ENCODE assay signal across 20 mouse cellular contexts in genomic region chr13:80952851-80953250, GRCm38 (mm10).
DNase-seq lines count a peak whose midpoint lies in the region; ATAC-seq and TF ChIP-seq lines count a peak whose summit lies in the region.
"Had no signal": no experiment of that assay in that cellular context is flagged by ENCODE, and none has a peak within 500 bp of the region (broad histone marks: within the 10 kb centered on the region; RNA-seq: fewer than 3 reads in every experiment).

No protein-coding gene starts in this region.

- peak; percentile 85 for DNase-seq in midbrain, embryonic 11.5 days (ENCODE audit: low spot score, missing footprints)
- DNase-seq in midbrain, postnatal 0 days (ENCODE audit: low spot score) = no peak
- DNase-seq in CH12.LX (ENCODE audit: extremely low read depth) = peak; percentile 62
- DNase-seq in spleen, postnatal 36 days (ENCODE audit: low spot score in 2 of 2) = peak; percentile 56 to 63
- no peak for DNase-seq in right cerebral cortex, postnatal 4 days
- no peak for DNase-seq in cerebellum, postnatal 10 days
- DNase-seq: cerebellum, adult 8-10 months; heart, postnatal 10 days; kidney, adult 8-10 months; kidney, postnatal 25 days; thymus, postnatal 14 days had no signal

- H3K9me3 ChIP-seq in midbrain, embryonic 11.5 days (ENCODE audit: control insufficient read depth, low read length) = no peaks in the 10 kb centered on the region
- H3K9me3 ChIP-seq in midbrain, postnatal 0 days (ENCODE audit: low read length) = no peaks in the 10 kb centered on the region
- H3K9me3 ChIP-seq in CH12.LX (replicated peaks; ENCODE audit: low read length) = no peaks in the 10 kb centered on the region
- H3K9me3 ChIP-seq: embryonic facial prominence, embryonic 12.5 days; hindbrain, embryonic 12.5 days; lung, embryonic 15.5 days; neural tube, embryonic 12.5 days had no signal

- dilution Hi-C loops in CH12.LX (cut with MboI; ENCODE audit: extremely low pct_ligation_motif_present, extremely low pct_unique_long_range_greater_than_20kb, low sequenced_read_pairs) = no loop called here

- ATAC-seq in midbrain, embryonic 11.5 days (ENCODE audit: low FRiP score) = no peak
- ATAC-seq in midbrain, postnatal 0 days (ENCODE audit: low FRiP score) = no peak
- peak; percentile 67 for ATAC-seq in granulocyte monocyte progenitor cell, adult 5-6 weeks (replicated peaks; ENCODE audit: poor library complexity, severe bottlenecking)
- ATAC-seq: forebrain, embryonic 14.5 days had no signal

- H3K36me3 ChIP-seq in midbrain, embryonic 11.5 days (ENCODE audit: control insufficient read depth, insufficient read depth, low read length) = no peaks in the 10 kb centered on the region
- H3K36me3 ChIP-seq in midbrain, postnatal 0 days (ENCODE audit: insufficient read depth, low read length) = no peaks in the 10 kb centered on the region
- no peaks in the 10 kb centered on the region for H3K36me3 ChIP-seq in CH12.LX (replicated peaks in 1 of 2; ENCODE audit: control insufficient read depth in 1 of 2, insufficient read depth in 1 of 2, low read length in 1 of 2)
- H3K36me3 ChIP-seq: embryonic facial prominence, embryonic 12.5 days; hindbrain, embryonic 12.5 days; lung, embryonic 15.5 days; neural tube, embryonic 12.5 days had no signal

- no peak overlapping the region for H3K4me2 ChIP-seq in midbrain, embryonic 11.5 days
- H3K4me2 ChIP-seq in midbrain, postnatal 0 days (ENCODE audit: low read depth, low read length, poor library complexity, severe bottlenecking) = no peak overlapping the region
- no peak overlapping the region for H3K4me2 ChIP-seq in CH12.LX (ENCODE audit: insufficient read depth, low read depth, poor library complexity, severe bottlenecking)
- H3K4me2 ChIP-seq: embryonic facial prominence, embryonic 12.5 days; heart, embryonic 11.5 days; hindbrain, embryonic 12.5 days; lung, embryonic 15.5 days; neural tube, embryonic 12.5 days had no signal

- no peak for TF ChIP-seq CTCF in midbrain, postnatal 0 days (IDR thresholded peaks at IDR 0.05)
- no peak for TF ChIP-seq CTCF in CH12.LX (conservative IDR thresholded peaks at IDR 0.05 in 1 of 2, IDR thresholded peaks at IDR 0.05 in 1 of 2; ENCODE audit: low read depth in 2 of 2, low read length in 2 of 2)

- TF ChIP-seq RAD21 in CH12.LX (IDR thresholded peaks at IDR 0.05; ENCODE audit: low read depth, low read length) = no peak

- H3K79me2 ChIP-seq in CH12.LX (replicated peaks; ENCODE audit: control insufficient read depth, extremely low read depth, insufficient read depth, poor library complexity, severe bottlenecking) = no peaks in the 10 kb centered on the region

- no peak overlapping the region for H3K4me3 ChIP-seq in midbrain, embryonic 11.5 days (ENCODE audit: low read depth, low read length)
- H3K4me3 ChIP-seq in midbrain, postnatal 0 days (ENCODE audit: low read depth, low read length) = no peak overlapping the region
- no peak overlapping the region for H3K4me3 ChIP-seq in CH12.LX (replicated peaks in 1 of 3; ENCODE audit: low read depth in 2 of 3, low read length in 2 of 3, poor library complexity in 1 of 3)
- H3K4me3 ChIP-seq: embryonic facial prominence, embryonic 12.5 days; erythroblast, embryonic 14.5 days; hindbrain, embryonic 12.5 days; lung, embryonic 15.5 days; neural tube, embryonic 12.5 days had no signal

- H3K27me3 ChIP-seq in midbrain, embryonic 11.5 days (ENCODE audit: control insufficient read depth, insufficient read depth, low read length) = no peaks in the 10 kb centered on the region
- H3K27me3 ChIP-seq in midbrain, postnatal 0 days (ENCODE audit: insufficient read depth, low read length) = no peaks in the 10 kb centered on the region
- H3K27me3 ChIP-seq in CH12.LX (replicated peaks) = no peaks in the 10 kb centered on the region
- H3K27me3 ChIP-seq: embryonic facial prominence, embryonic 12.5 days; hindbrain, embryonic 12.5 days; lung, embryonic 15.5 days; neural tube, embryonic 12.5 days had no signal

- H3K4me1 ChIP-seq in midbrain, embryonic 11.5 days (ENCODE audit: control insufficient read depth, insufficient read depth, low read length) = no peaks in the 10 kb centered on the region
- H3K4me1 ChIP-seq in midbrain, postnatal 0 days (ENCODE audit: insufficient read depth, low read length) = no peaks in the 10 kb centered on the region
- H3K4me1 ChIP-seq in CH12.LX (ENCODE audit: control insufficient read depth in 1 of 2, insufficient read depth in 2 of 2) = peaks cover 16 to 21% of the 10 kb centered on the region in 2 experiments
- H3K4me1 ChIP-seq: embryonic facial prominence, embryonic 12.5 days; hindbrain, embryonic 12.5 days; neural tube, embryonic 12.5 days had no signal

- TF ChIP-seq EP300 in CH12.LX (IDR thresholded peaks at IDR 0.05; ENCODE audit: low read length) = peak; percentile 83

- H3K27ac ChIP-seq in midbrain, embryonic 11.5 days (ENCODE audit: low read depth, low read length) = no peak overlapping the region
- H3K27ac ChIP-seq in midbrain, postnatal 0 days (ENCODE audit: low read depth, low read length) = no peak overlapping the region
- no peak overlapping the region for H3K27ac ChIP-seq in CH12.LX (ENCODE audit: insufficient read depth, low read depth)
- H3K27ac ChIP-seq: embryonic facial prominence, embryonic 12.5 days; hindbrain, embryonic 12.5 days; lung, embryonic 15.5 days; neural tube, embryonic 12.5 days; stomach, postnatal 0 days had no signal

- TF ChIP-seq POLR2A in CH12.LX (IDR thresholded peaks at IDR 0.05; ENCODE audit: low read depth, low read length) = no peak

- in situ Hi-C loops in CH12.LX (cut with MboI; ENCODE audit: low pct_ligation_motif_present, low pct_unique_long_range_greater_than_20kb, low sequenced_read_pairs) = no loop called here

- WGBS in midbrain, embryonic 11.5 days = 92% methylated on average over 4 of the region's 4 CpGs
- WGBS in midbrain, postnatal 0 days = 97% methylated on average over 4 of the region's 4 CpGs

- H3K9ac ChIP-seq in midbrain, embryonic 11.5 days (ENCODE audit: low read length) = no peak overlapping the region
- no peak overlapping the region for H3K9ac ChIP-seq in midbrain, postnatal 0 days (replicated peaks; ENCODE audit: low read length, poor library complexity, severe bottlenecking)
- H3K9ac ChIP-seq in CH12.LX (ENCODE audit: insufficient read depth, low read depth) = no peak overlapping the region
- H3K9ac ChIP-seq: embryonic facial prominence, embryonic 12.5 days; hindbrain, embryonic 12.5 days; lung, embryonic 15.5 days; neural tube, embryonic 12.5 days had no signal

TF ChIP-seq in CH12.LX, 34 proteins besides CTCF, POLR2A, EP300 and RAD21:
- TF ChIP-seq ELF1 (IDR thresholded peaks at IDR 0.05; ENCODE audit: low read depth, low read length) (peak; percentile 51; the same call in 1 of the 2 replicates), ETS1 (conservative IDR thresholded peaks at IDR 0.05; ENCODE audit: low read depth, low read length) (no peak), JUN (IDR thresholded peaks at IDR 0.05; ENCODE audit: insufficient read depth, low read depth, low read length) (no peak), CHD2 (IDR thresholded peaks at IDR 0.05; ENCODE audit: low read length) (peak; percentile 81), ZNF384 (IDR thresholded peaks at IDR 0.05; ENCODE audit: low read depth, low read length) (no peak), IRF4 (IDR thresholded peaks at IDR 0.05; ENCODE audit: low read depth, low read length) (peak; percentile 72), MAFK (IDR thresholded peaks at IDR 0.05; ENCODE audit: insufficient replicate concordance, low read length) (0 out of 2 replicates have a peak, but pooled peaks have one; percentile 28), TCF12 (IDR thresholded peaks at IDR 0.05; ENCODE audit: low read depth, low read length) (peak; percentile 29; the same call in 1 of the 2 replicates)
TF ChIP-seq in CH12.LX: peak in this region for 5.

Comparison
In these comparisons a context has a peak if more than half of its experiments do, and no peak if none do; other contexts are left out.
1. DNase-seq: peak in midbrain, embryonic 11.5 days (single experiment), CH12.LX (single experiment) and spleen, postnatal 36 days (2 of 2); none in midbrain, postnatal 0 days (single experiment), right cerebral cortex, postnatal 4 days (single experiment) and cerebellum, postnatal 10 days (0 of 2).